Mouse (Mus musculus): Measurements from ENCODE around the gene Pde1b.

Pde1b gene

DNA sequence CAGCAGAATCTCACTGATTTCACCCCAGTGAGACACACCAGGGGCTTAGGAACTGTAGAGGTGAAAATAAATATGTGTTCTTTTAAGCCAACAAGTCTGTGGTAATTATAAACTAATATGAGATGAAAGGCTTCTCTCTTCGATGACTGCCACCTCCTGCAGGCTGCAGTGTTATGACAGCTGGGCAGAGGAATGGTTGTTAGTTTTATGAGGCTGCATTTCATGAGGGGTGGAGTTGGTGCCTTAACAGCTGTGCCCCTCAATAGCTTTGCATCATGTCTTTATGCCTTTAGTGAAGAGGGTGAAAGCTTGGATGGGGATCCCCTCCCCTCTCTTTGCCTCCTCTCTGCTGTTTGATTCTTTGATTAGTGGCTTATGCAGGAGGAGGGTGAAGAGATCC is 48.2 kb downstream of the Pde1b start:
- DNase-seq (ENCODE audit: low spot score in 2 of 2), result no peak

DNA sequence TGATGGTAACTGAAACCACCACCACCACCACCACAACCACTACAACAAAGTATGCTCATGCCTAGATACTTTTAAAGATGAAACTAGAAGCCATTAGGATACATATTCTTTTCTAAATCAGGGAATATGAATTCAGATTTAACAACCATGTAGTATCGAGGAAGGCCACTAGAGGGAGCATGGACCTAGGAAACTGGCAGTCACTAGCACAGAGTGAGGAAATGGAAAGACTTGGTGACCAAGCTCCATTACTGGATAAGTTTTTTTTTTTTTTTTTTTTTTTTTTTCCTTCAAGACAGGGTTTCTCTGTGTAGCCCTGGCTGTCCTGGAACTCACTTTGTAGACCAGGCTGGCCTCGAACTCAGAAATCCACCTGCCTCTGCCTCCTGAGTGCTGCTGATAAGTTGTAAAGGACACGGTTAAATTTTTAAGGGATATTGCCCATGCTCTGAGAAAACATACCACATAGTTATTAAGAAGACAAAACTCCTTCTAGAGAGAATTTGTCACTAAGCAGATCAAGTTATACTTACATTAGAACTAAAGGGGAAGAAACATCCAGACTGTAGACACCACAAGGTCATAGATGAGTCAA is 49.4 kb downstream of the Pde1b start:
- DNase-seq (ENCODE audit: low spot score in 2 of 2), result no peak

DNA sequence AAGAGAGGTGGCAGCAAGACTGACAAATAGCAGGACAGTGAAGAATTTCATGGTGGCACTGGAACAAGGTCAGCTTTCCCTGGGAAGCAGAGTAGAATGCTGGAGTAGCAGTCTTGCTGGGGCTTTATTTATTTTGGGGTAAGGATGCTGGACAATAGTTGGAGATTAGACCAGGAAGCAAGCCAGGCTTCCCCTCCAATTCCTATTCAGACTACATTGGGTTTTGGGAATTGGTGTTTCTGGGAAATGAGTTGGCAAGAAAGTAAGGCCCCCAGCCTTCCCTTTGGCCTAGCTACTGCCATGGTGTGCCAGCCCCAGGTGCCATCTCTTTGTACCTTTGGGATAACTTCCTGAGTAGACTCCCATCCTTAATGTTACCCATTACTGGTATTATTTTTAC is 62.1 kb downstream of the Pde1b start, which contains the start of gene Glycam1:
Glycam1 (minus strand) TSS at position 101 of the 400 bp plus-strand sequence.
- DNase-seq (ENCODE audit: low spot score in 2 of 2), result no peak
